Mouse (Mus musculus) C2C12 (cell line): ENCODE results near the gene Popdc2. TPM values are rescaled to one million over a fixed set of nuclear protein-coding genes. Genes with fewer than 3 reads are reported as not detected.
A peak's percentile ranks its signal among the peaks of the same experiment; 100 is the strongest.

Experiments
- H3K27me3 ChIP-seq: one replicate; pipeline ENCODE4 v1.6.1; 2011; ENCODE audit not compliant: control insufficient read depth, insufficient read depth, insufficient read length
- H3K36me3 ChIP-seq: one replicate; pipeline ENCODE4 v1.6.1; 2011; ENCODE audit not compliant: control insufficient read depth, insufficient read depth
- H3K4me3 ChIP-seq: one replicate; pipeline ENCODE4 v1.5.1; 2011; ENCODE audit warnings: mild to moderate bottlenecking, control low read depth; ENCODE audit not compliant: poor library complexity, insufficient read depth, severe bottlenecking
- H3K79me2 ChIP-seq: one replicate; pipeline ENCODE4 v1.6.1; 2011; ENCODE audit not compliant: control insufficient read depth, insufficient read depth
- H3K79me3 ChIP-seq: one replicate; pipeline ENCODE4 v1.6.1; 2011; ENCODE audit warnings: low read depth, control low read depth
- H3ac ChIP-seq: one replicate; pipeline ENCODE3; 2011; ENCODE audit warnings: low read depth; ENCODE audit not compliant: control insufficient read depth, insufficient read length
- CEBPB ChIP-seq: IDR thresholded peaks from one replicate; pipeline ENCODE4 v1.6.1; 2011; ENCODE audit warnings: low read depth, mild to moderate bottlenecking, control low read depth, moderate library complexity
- CTCF ChIP-seq: IDR thresholded peaks from one replicate; pipeline ENCODE4 v1.5.1; 2011; ENCODE audit not compliant: control insufficient read depth, insufficient read depth, insufficient read length
- FOSL1 ChIP-seq: IDR thresholded peaks from one replicate; pipeline ENCODE4 v1.8.0; 2011; ENCODE audit warnings: mild to moderate bottlenecking, low read length; ENCODE audit not compliant: poor library complexity, insufficient read depth, severe bottlenecking
- MAX ChIP-seq: IDR thresholded peaks from one replicate; pipeline ENCODE4 v1.6.1; 2011; ENCODE audit warnings: mild to moderate bottlenecking, control low read depth
- MYOD1 ChIP-seq: IDR thresholded peaks from one replicate; pipeline ENCODE4 v1.6.1; 2011; ENCODE audit warnings: low read depth; ENCODE audit not compliant: control insufficient read depth, insufficient read length
- MYOG ChIP-seq: IDR thresholded peaks from one replicate; pipeline ENCODE4 v1.6.1; 2011; ENCODE audit not compliant: control insufficient read depth, insufficient read length; ENCODE audit errors: extremely low read depth
- USF1 ChIP-seq: IDR thresholded peaks from one replicate; pipeline ENCODE4 v1.6.1; 2011; ENCODE audit warnings: low read depth, mild to moderate bottlenecking, control low read depth, moderate library complexity
- polyA plus RNA-seq: library from polyadenylated mRNA; unstranded; fragments of >200 nt; fragmentation: generic; extraction: Trizol; gene quantifications from one replicate; pipeline ENCODE4 v1.2.1, GENCODE M21; 2012; ENCODE audit warnings: missing spikeins

Gene Popdc2
- polyA plus RNA-seq, 1 experiment = 0.30 TPM

- TF ChIP-seq MYOG (no peak), MAX (peak; percentile 62), FOSL1 (peak; percentile 59), MYOD1 (peak; percentile 40), CEBPB (peak; percentile 64)
Measured at GRCm38 (mm10) chr16:38394191-38394618, 32.2 kb downstream of the Popdc2 start.

GRCm38 (mm10) chr16:38395060-38395730, 33.2 kb downstream of the Popdc2 start:
- Histone ChIP-seq H3K79me2 (no peaks in the 10 kb centered on the region), H3K4me3 (no peak overlapping the region), H3ac (no peak overlapping the region), H3K36me3 (no peaks in the 10 kb centered on the region), H3K79me3 (no peaks in the 10 kb centered on the region), H3K27me3 (no peaks in the 10 kb centered on the region)
- TF ChIP-seq USF1 (no peak), CTCF (no peak), MAX (no peak)

More at GRCm38 (mm10) chr16:38394191-38394618, 32.2 kb downstream of the Popdc2 start:
- Histone ChIP-seq H3K27me3 (no peaks in the 10 kb centered on the region), H3ac (no peak overlapping the region), H3K36me3 (no peaks in the 10 kb centered on the region), H3K79me2 (no peaks in the 10 kb centered on the region), H3K4me3 (no peak overlapping the region), H3K79me3 (no peaks in the 10 kb centered on the region)

- Histone ChIP-seq H3K4me3 (no peak overlapping the region), H3K79me2 (no peaks in the 10 kb centered on the region), H3K36me3 (no peaks in the 10 kb centered on the region), H3K79me3 (no peaks in the 10 kb centered on the region), H3ac (no peak overlapping the region), H3K27me3 (no peaks in the 10 kb centered on the region)
- TF ChIP-seq USF1 = no peak
- peak; percentile 28 for TF ChIP-seq FOSL1
- TF ChIP-seq CEBPB = peak; percentile 90
- TF ChIP-seq MYOD1 = no peak
Measured at GRCm38 (mm10) chr16:38396155-38396554, 34.1 kb downstream of the Popdc2 start.

GRCm38 (mm10) chr16:38398266-38398665, 36.3 kb downstream of the Popdc2 start:
- Histone ChIP-seq H3K27me3 (no peaks in the 10 kb centered on the region), H3K79me3 (no peaks in the 10 kb centered on the region), H3K4me3 (no peak overlapping the region), H3ac (no peak overlapping the region), H3K79me2 (no peaks in the 10 kb centered on the region), H3K36me3 (no peaks in the 10 kb centered on the region)
- TF ChIP-seq CTCF = no peak
- no peak for TF ChIP-seq USF1
- no peak for TF ChIP-seq MYOD1

- Histone ChIP-seq H3K36me3 (no peaks in the 10 kb centered on the region), H3K79me3 (no peaks in the 10 kb centered on the region), H3K79me2 (no peaks in the 10 kb centered on the region), H3K4me3 (no peak overlapping the region), H3ac (no peak overlapping the region), H3K27me3 (no peaks in the 10 kb centered on the region)
- TF ChIP-seq CEBPB (no peak), MAX (no peak), MYOG (no peak), CTCF (no peak), FOSL1 (no peak), MYOD1 (no peak), USF1 (no peak)
Measured at GRCm38 (mm10) chr16:38399076-38399475, 37.1 kb downstream of the Popdc2 start.

GRCm38 (mm10) chr16:38399531-38400231, 37.7 kb downstream of the Popdc2 start:
- Histone ChIP-seq H3K36me3 (no peaks in the 10 kb centered on the region), H3K4me3 (no peak overlapping the region)

More at GRCm38 (mm10) chr16:38399531-38400231, 37.7 kb downstream of the Popdc2 start:
- TF ChIP-seq MAX (no peak), CEBPB (no peak), USF1 (no peak)
- no peaks in the 10 kb centered on the region for H3K27me3 ChIP-seq
- H3K79me3 ChIP-seq = no peaks in the 10 kb centered on the region
- no peaks in the 10 kb centered on the region for H3K79me2 ChIP-seq
- H3ac ChIP-seq = no peak overlapping the region
